Mouse (Mus musculus) megakaryocyte, embryonic 14.5 days (primary cell): ENCODE data around the gene Meis2. TPM values are rescaled to one million over a fixed set of nuclear protein-coding genes. Genes with fewer than 3 reads are reported as not detected.

Experiments
- H3K27me3 ChIP-seq: replicated peaks from 2 replicates; pipeline ENCODE3; 2012; ENCODE audit warnings: inconsistent platforms
- H3K36me3 ChIP-seq: replicated peaks from 2 replicates; pipeline ENCODE3; 2012; ENCODE audit warnings: low read length, inconsistent platforms, mixed read lengths
- H3K4me1 ChIP-seq: 2 replicates; pipeline ENCODE4 v1.6.1; 2012; ENCODE audit warnings: inconsistent platforms
- H3K4me3 ChIP-seq: replicated peaks from 2 replicates; pipeline ENCODE3; 2012; ENCODE audit warnings: moderate library complexity, mild to moderate bottlenecking, inconsistent platforms
- H3K9me3 ChIP-seq: 2 replicates; pipeline ENCODE4 v1.6.1; 2012; ENCODE audit warnings: inconsistent platforms
- FLI1 ChIP-seq: IDR thresholded peaks from 2 replicates; pipeline ENCODE4 v1.6.1; 2012; ENCODE audit warnings: low read length, inconsistent platforms, mixed read lengths
- GATA1 ChIP-seq: IDR thresholded peaks from 3 replicates; pipeline ENCODE4 v1.6.1; 2012; ENCODE audit warnings: mixed read lengths, low read length, inconsistent platforms, borderline replicate concordance
- polyA plus RNA-seq: library from polyadenylated mRNA; stranded (reverse); fragments of >175 nt; gene quantifications from 2 replicates; pipeline ENCODE4 v1.2.3, GENCODE M21; 2012; ENCODE audit warnings: low replicate concordance; ENCODE audit not compliant: insufficient read depth

Gene Meis2
- polyA plus RNA-seq, 1 experiment: not detected

DNA sequence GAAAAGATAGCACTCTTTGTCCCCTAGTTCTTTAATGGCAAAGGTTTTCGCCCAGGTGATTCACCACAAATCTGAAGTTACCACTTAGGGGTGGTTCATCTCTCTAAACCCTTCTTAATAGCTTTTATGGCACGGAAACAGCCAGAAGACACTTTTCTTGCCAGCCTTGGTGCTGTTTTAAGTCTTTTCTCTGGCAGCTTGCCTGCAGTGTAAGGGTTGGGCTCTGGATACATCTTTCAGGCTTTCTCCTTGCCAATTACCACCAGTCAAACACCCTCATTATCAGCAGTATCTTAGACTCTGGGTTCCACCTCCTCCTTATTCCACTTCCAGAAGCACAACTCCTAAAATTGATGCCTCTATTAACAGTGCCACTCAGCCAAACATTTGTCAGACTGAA, 229.6 kb downstream of the Meis2 start:
- no peaks in the 10 kb centered on the region for H3K36me3 ChIP-seq
- no peaks in the 10 kb centered on the region for H3K27me3 ChIP-seq
- H3K9me3 ChIP-seq: peaks cover 11% of the 10 kb centered on the region; the same call in 1 of the 2 replicates
- TF ChIP-seq FLI1: no peak
- no peak for TF ChIP-seq GATA1
- no peaks in the 10 kb centered on the region for H3K4me1 ChIP-seq
- H3K4me3 ChIP-seq: no peak overlapping the region

GRCm38 (mm10) chr2:115822361-115822760, 243.3 kb downstream of the Meis2 start:
- TF ChIP-seq FLI1 (no peak), GATA1 (no peak)
- peaks cover 17% of the 10 kb centered on the region; the same call in 1 of the 2 replicates for H3K9me3 ChIP-seq
- no peaks in the 10 kb centered on the region for H3K4me1 ChIP-seq
- H3K4me3 ChIP-seq: no peak overlapping the region
- no peaks in the 10 kb centered on the region for H3K36me3 ChIP-seq
- no peaks in the 10 kb centered on the region for H3K27me3 ChIP-seq

- Histone ChIP-seq H3K27me3 (no peaks in the 10 kb centered on the region), H3K36me3 (no peaks in the 10 kb centered on the region), H3K4me1 (no peaks in the 10 kb centered on the region), H3K4me3 (no peak overlapping the region), H3K9me3 (peaks cover 22% of the 10 kb centered on the region)
- TF ChIP-seq GATA1: no peak
Observed at GRCm38 (mm10) chr2:115817959-115818358, 247.7 kb downstream of the Meis2 start.

DNA sequence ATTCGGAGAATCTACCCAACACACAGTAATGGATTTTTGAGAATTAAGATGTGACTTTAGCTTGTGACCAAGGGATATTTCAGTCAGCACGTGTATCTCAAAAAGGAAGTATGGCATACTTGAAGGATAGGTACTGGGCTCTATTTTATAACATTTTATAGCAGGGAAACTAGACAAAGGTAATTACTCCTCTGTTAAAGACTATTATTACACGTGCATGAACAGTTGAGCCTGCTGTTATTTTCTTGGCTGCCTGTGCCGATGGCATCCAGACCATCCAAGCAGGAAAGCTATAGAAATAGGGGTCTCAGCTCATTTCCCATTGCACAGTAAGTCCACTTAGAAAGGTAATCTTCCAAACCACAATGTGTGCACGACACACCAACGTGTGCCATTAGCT, 251.9 kb downstream of the Meis2 start:
- TF ChIP-seq FLI1 (no peak), GATA1 (no peak)

DNA sequence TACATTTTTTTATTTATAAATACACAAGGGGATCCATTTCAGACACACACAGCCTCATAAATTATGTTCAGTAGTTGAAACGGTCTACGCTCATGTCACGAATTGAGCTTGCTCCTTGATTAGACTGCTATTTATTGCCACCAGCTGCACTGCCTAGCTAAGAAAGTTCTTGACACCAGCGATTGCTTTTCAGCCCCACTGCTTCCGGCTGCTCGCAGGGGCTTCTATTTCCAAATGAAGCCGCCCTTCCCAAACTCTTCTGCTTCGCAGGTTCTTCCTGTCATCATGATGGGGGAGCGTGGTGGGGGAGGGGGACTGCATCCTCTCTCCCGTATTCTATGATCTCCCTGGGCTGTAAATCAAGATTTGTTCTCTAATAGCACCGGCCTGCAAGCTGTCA, 252.3 kb downstream of the Meis2 start:
- Histone ChIP-seq H3K4me1 (no peaks in the 10 kb centered on the region), H3K36me3 (no peaks in the 10 kb centered on the region), H3K27me3 (no peaks in the 10 kb centered on the region), H3K4me3 (no peak overlapping the region), H3K9me3 (peaks cover 24% of the 10 kb centered on the region)
- TF ChIP-seq FLI1 (no peak), GATA1 (no peak)

More for the DNA sequence above, 251.9 kb downstream of the Meis2 start:
- Histone ChIP-seq H3K4me1 (no peaks in the 10 kb centered on the region), H3K4me3 (no peak overlapping the region), H3K9me3 (peaks cover 23% of the 10 kb centered on the region), H3K36me3 (no peaks in the 10 kb centered on the region), H3K27me3 (no peaks in the 10 kb centered on the region)
